Mouse (Mus musculus) frontal cortex, adult 2 months (tissue): ENCODE measurements at regions not wholly inside any gene's neighbourhood (a gene's known extent, or its start where the extent isn't known, plus 50 kb on each side); places are given as distances from the start of the nearest gene placed in this dataset.

Source experiments
- DNase-seq, 2 experiments: peaks; one replicate each; pipeline ENCODE4 v3.0.0; 2022; ENCODE audit warnings: low spot score in 1 of 2; ENCODE audit errors: extremely low spot score in 1 of 2

GRCm38 (mm10) chr4:102657244-102657643 lies 83.9 kb upstream of the Sgip1 start:
- no peak for DNase-seq

GRCm38 (mm10) chr4:102658578-102658977 lies 82.5 kb upstream of the Sgip1 start:
- no peak for DNase-seq

- no peak for DNase-seq
Measured at GRCm38 (mm10) chr4:102663617-102664016, 77.5 kb upstream of the Sgip1 start.

GRCm38 (mm10) chr4:102682190-102682589 lies 58.9 kb upstream of the Sgip1 start:
- DNase-seq = peak in 1 of 2 experiments; percentile 21

GRCm38 (mm10) chr4:102685045-102685444 lies 56.1 kb upstream of the Sgip1 start:
- no peak for DNase-seq

- DNase-seq = no peak
Measured at GRCm38 (mm10) chr4:102688378-102688777, 52.7 kb upstream of the Sgip1 start.
